Mouse (Mus musculus) spleen, adult 18-20 months (tissue): ENCODE results near the gene Rhot2.
A peak's percentile ranks its signal among the peaks of the same experiment; 100 is the strongest.

Experiments
- DNase-seq, 2 experiments: peaks; one replicate each; pipeline ENCODE4 v3.0.0; 2022; ENCODE audit warnings: mixed read lengths in 2 of 2

The Rhot2 gene

GRCm38 (mm10) chr17:25844396-25844901, at the start of gene Rhot2:
TSS of gene Rhot2 (minus strand) at chr17:25844851.
- peak; percentile 91 to 94 for DNase-seq

GRCm38 (mm10) chr17:25893975-25894617, 49.4 kb upstream of the Rhot2 start:
- peak; percentile 51 to 66 for DNase-seq

GRCm38 (mm10) chr17:25888837-25889236, 44.2 kb upstream of the Rhot2 start:
- DNase-seq = no peak

- no peak for DNase-seq
Measured at GRCm38 (mm10) chr17:25887467-25887866, 42.8 kb upstream of the Rhot2 start.

DNA sequence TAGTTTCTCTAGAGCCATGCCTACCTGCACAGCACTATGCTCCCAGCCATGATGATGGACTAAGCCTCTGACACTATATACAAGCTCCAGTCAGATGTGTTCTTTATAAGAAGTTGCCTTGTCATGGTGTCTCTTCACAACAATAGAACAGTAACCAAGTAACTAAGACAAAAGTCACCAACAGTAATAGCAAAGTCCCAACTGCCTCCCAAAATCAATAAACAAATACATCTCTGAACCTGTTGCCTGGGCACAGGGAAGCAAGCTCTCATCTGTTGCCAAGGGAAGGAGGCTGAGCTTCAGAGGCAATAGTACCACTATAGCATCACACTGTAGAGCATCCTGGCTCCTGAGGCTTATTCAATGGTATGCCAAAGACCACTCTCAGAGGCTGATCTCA, 42.2 kb upstream of the Rhot2 start:
- DNase-seq = no peak

DNA sequence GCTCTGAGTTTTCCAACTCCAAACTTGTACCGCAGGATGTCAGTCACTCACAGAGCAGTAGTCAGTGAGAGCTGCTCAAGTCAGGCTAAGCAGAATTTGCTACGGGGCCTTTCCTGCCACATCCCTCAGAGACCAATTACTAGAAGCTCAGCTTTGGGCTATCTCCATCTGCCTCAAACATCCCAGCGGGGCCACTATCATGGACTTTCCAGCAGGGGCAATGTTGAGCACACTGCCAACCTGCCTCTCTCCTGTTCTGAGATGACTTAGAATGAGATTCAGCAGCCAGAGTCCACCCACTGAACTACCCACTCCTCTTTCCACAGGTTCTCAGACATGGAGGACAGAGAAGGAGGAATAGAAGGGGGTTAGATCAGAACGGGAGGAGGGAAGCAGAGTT, 41.0 kb upstream of the Rhot2 start:
- no peak for DNase-seq

GRCm38 (mm10) chr17:25883824-25884223, 39.2 kb upstream of the Rhot2 start:
- DNase-seq = no peak

- no peak for DNase-seq
Measured at GRCm38 (mm10) chr17:25883268-25883667, 38.6 kb upstream of the Rhot2 start.

DNA sequence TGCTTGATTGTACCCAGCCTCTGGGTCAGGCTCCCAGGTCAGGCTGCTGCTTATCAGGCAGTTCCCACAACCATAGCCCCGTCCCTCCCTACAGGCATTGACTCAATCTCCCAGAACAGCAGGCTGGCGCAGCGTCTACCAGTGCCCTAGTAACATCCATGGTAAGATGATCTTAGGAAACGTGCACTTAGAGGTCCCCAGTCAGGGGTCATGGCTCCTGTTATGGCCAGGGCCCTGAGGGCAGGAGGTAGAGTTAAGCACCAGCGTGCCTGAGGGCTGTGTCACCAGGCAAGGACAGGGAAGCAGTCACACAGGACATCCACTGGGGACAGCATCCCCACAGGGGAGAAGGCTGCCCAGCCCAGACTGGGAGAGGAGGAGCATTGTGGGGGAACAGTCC, 37.7 kb upstream of the Rhot2 start:
- DNase-seq = no peak

DNA sequence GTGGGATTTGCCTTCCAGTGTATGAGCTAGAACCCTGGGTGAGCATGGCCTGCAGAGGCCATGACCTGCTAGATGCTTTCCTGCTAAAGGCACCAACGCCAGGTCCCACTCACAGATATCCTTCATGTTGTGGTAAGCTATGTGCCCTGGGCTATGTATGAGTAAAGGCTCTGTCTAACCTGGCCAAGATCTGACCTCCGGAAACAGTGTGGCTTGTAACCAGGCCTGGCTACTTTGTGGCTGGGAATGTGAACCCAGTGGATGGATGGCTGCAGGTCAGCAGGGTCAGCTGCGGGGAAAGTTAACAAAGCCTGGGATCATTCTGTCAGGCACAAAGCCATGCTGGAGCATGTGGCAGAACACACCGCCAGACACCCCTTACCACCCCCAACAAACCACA, 37.0 kb upstream of the Rhot2 start:
- DNase-seq = no peak

DNA sequence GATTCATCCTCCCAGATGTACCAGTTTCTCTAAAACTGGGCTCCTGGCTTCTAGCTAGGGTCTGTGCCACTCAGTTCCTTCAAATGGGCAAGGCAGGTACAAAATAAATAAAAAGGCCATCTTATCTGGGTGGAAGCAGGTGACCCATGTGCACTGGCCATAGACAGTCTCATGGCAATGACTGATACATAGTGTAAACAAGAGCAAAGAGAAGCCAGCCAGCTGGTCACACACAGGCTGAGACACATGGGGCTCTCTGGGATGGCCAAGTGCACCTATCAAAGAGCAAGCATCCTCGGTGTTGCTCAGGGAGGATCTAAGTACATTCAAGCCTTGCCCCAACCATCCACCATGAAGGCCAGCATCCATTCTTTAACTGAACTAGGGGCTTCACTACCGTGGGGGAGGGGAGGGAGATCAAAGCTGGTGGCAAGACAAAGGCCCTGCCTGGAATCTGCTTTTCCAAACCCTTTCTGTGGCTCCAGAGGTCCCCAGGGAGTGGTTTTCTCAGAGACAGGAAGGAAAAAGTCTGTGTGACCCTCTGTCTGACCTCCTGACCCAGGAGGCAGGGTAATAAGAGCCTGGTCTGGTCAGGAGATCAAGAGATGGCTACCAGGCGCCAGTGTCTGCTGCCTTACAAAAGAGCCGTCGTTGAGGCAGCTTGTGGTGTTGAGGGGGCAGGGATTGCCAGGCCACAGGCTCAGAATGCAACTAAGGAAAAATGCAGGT, 36.4 kb upstream of the Rhot2 start:
- no peak for DNase-seq

GRCm38 (mm10) chr17:25880196-25880910, 35.7 kb upstream of the Rhot2 start, which contains the start of gene Wfikkn1:
TSS of gene Wfikkn1 (minus strand) at chr17:25880858.
- no peak for DNase-seq

- DNase-seq = no peak
Measured at GRCm38 (mm10) chr17:25879750-25880149, 35.1 kb upstream of the Rhot2 start.

DNA sequence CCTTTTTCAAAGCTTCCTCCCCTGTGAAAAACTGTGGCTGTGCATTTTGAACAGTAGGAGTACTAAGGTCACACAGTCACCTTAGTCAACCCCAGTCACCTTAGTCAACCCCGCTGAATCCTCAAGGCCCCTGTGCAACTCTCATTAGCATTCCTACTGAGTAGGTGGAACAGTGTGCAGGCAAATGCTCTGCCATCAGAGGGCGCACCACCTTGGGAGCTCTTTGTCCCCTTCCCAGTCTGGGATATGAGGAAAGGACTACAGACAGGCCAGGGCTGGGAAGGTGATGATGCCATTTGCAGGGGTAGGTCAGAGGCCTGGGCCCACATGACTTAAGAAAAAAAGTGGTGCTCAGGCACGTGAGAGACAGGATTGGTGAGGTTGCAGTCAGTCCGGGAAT, 34.6 kb upstream of the Rhot2 start:
- peak in 1 of 2 experiments; percentile 24 for DNase-seq

DNA sequence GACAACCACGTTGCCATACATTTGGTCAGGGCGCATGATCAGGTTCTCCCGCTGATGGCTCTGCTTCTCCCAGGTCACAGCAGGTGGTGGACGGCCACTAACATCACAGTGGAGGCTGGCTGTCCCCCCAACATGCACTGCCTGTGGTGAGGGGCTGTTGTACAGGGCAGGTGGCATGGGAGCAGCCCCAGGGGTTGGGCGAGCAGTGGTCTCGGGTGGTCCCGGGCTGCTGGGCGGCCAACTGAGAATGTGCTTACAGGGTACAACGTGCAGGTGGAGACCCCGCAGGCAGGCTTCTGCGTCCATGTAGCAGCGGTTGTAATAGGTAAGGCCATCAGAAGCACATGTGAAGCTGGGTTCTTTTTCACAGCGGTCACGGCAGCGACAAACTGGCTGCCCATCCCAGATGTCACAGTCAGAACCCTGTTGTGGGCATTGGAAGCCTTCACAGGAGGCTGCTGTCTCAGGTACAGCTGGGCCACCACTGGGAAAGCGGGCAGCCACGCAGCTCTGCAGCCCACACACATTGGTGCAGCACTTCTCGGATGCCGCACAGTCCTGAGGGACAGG, 34.0 kb upstream of the Rhot2 start:
- no peak for DNase-seq

GRCm38 (mm10) chr17:25877741-25878610, 33.3 kb upstream of the Rhot2 start:
- DNase-seq = no peak

DNA sequence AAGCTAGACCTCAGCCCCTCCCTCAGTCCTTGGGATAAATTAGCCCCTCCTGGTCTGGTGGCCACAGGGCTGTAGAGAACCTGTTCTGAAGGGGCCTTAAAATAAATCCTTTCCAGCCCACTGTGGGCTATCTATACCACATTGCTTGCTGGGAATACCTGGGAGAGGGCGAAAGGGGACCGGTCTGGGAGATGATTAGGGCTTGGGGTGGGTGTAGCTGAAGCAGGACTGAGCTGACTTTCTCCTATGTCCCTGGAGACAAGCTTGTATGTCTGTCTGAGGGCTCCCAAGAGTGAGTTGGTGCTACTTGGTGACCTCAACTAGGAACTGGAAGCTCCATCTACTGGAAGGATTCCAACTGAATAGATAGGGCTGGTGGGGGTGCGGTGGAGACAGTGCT, 32.4 kb upstream of the Rhot2 start:
- DNase-seq = no peak

DNA sequence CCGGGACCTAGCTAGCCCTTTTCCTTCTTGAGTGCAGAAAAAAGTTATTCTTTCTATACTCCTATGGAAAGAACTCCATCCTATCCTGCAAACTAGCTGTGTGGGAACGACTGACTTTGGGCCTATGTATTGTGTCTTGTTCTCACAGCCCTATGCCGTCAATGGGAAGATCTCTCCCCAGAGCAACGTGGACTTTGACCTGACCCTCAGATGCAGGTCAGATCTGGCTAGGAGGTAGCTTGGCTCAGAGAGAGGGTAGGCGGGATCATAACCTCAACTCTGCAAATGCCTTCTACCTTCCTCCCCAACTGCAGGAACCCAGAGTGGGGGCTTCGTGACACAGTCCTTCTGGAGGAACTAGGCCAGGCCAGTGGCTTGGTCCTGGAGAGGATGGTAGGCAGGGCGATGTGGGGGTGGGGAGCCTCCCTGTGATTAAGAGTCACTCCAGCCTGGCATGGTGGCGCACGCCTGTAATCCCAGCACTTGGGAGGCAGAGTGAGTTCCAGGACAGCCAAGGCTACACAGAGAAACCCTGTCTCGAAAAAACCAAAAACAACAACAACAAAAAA, 31.8 kb upstream of the Rhot2 start:
- DNase-seq = no peak

GRCm38 (mm10) chr17:25875171-25876136, 30.8 kb upstream of the Rhot2 start:
- peak; percentile 79 to 86 for DNase-seq

GRCm38 (mm10) chr17:25874721-25875170, 30.1 kb upstream of the Rhot2 start, which contains the start of gene Mettl26:
TSS of gene Mettl26 (plus strand) at chr17:25875074.
- peak; percentile 87 to 97 for DNase-seq
